17 mouse cellular contexts compared by ENCODE assay signal in the genomic region with DNA sequence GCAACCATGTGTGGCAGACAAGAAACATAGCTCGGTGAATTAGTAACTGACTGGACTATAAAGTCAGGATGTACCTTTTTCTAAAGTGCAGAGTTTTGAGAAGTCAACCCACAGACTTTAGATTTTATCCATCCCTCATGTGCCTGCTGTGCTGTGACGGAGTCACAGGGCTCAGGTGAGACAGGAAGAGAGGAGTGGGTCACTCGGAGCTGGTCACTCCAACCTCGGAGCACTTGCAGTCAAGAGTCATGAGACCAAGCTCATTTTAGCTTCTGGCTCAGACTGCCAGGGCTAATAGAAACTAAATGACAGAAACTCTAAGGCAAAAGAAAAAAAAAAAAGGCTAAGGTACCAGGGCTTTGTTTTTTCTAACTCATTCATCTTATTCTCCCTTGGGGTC.
A peak's percentile ranks its signal among the peaks of the same experiment; 100 is the strongest.
DNase-seq lines count a peak whose midpoint lies in the region; ATAC-seq lines count a peak whose summit lies in the region.
"Had no signal": no experiment of that assay in that cellular context is flagged by ENCODE, and none has a peak within 500 bp of the region (broad histone marks: within the 10 kb centered on the region; RNA-seq: fewer than 3 reads in every experiment).

No protein-coding gene starts in this region.

- H3K27ac ChIP-seq in heart, embryonic 10.5 days, result no peak overlapping the region
- H3K27ac ChIP-seq in kidney, embryonic 15.5 days, result peak overlapping the region; percentile 80
- peak overlapping the region; percentile 37; the same call in 1 of the 2 replicates for H3K27ac ChIP-seq in liver, embryonic 12.5 days
- H3K27ac ChIP-seq: embryonic facial prominence, embryonic 13.5 days; forebrain, embryonic 12.5 days; hindbrain, embryonic 15.5 days had no signal

- no peak; the same call in 1 of the 2 replicates for ATAC-seq in kidney, embryonic 15.5 days (replicated peaks; ENCODE audit: low FRiP score)
- no peak for ATAC-seq in liver, embryonic 12.5 days
- ATAC-seq: forebrain, embryonic 16.5 days had no signal

- peaks cover 22% of the 10 kb centered on the region for H3K4me1 ChIP-seq in heart, embryonic 10.5 days
- peaks cover 32% of the 10 kb centered on the region for H3K4me1 ChIP-seq in kidney, embryonic 15.5 days
- peaks cover 71% of the 10 kb centered on the region for H3K4me1 ChIP-seq in liver, embryonic 12.5 days

- intact Hi-C loops in heart, postnatal 36 days (cut with DNase I), result no loop called here

- no peaks in the 10 kb centered on the region for H3K36me3 ChIP-seq in heart, embryonic 10.5 days
- no peaks in the 10 kb centered on the region for H3K36me3 ChIP-seq in kidney, embryonic 15.5 days
- no peaks in the 10 kb centered on the region for H3K36me3 ChIP-seq in liver, embryonic 12.5 days
- H3K36me3 ChIP-seq: embryonic facial prominence, embryonic 13.5 days; forebrain, embryonic 12.5 days; hindbrain, embryonic 15.5 days had no signal

- H3K4me2 ChIP-seq in kidney, embryonic 15.5 days, result peak overlapping the region; percentile 10; the same call in 1 of the 2 replicates
- no peak overlapping the region for H3K4me2 ChIP-seq in liver, embryonic 12.5 days
- H3K4me2 ChIP-seq: embryonic facial prominence, embryonic 13.5 days; forebrain, embryonic 12.5 days; hindbrain, embryonic 15.5 days had no signal

- no peaks in the 10 kb centered on the region for H3K27me3 ChIP-seq in heart, embryonic 10.5 days (ENCODE audit: insufficient read depth, poor library complexity, severe bottlenecking)
- no peaks in the 10 kb centered on the region for H3K27me3 ChIP-seq in kidney, embryonic 15.5 days
- peaks cover 4% of the 10 kb centered on the region; the same call in 1 of the 2 replicates for H3K27me3 ChIP-seq in liver, embryonic 12.5 days (replicated peaks)
- H3K27me3 ChIP-seq: embryonic facial prominence, embryonic 13.5 days; forebrain, embryonic 12.5 days; hindbrain, embryonic 15.5 days had no signal

- H3K9me3 ChIP-seq in heart, embryonic 10.5 days, result no peaks in the 10 kb centered on the region
- H3K9me3 ChIP-seq in kidney, embryonic 15.5 days (replicated peaks), result no peaks in the 10 kb centered on the region
- no peaks in the 10 kb centered on the region for H3K9me3 ChIP-seq in liver, embryonic 12.5 days (replicated peaks)
- H3K9me3 ChIP-seq: embryonic facial prominence, embryonic 13.5 days; forebrain, embryonic 12.5 days; hindbrain, embryonic 15.5 days had no signal

- peak; percentile 31 for DNase-seq in heart, embryonic 10.5 days (ENCODE audit: low spot score)
- DNase-seq in heart, postnatal 36 days, result no peak
- no peak for DNase-seq in kidney, postnatal 14 days
- DNase-seq in liver, result no peak
- DNase-seq in gastrocnemius, postnatal 10 days, result no peak
- DNase-seq: adrenal gland, adult 2 months; adrenal gland, postnatal 25 days; cerebellum, adult 18-20 months; cerebellum, adult 9-11 months; cerebellum, postnatal 36 days; gastrocnemius, postnatal 14 days had no signal

- H3K4me3 ChIP-seq in heart, embryonic 10.5 days, result no peak overlapping the region
- H3K4me3 ChIP-seq in kidney, embryonic 15.5 days (replicated peaks), result no peak overlapping the region
- H3K4me3 ChIP-seq in liver, embryonic 12.5 days, result no peak overlapping the region
- H3K4me3 ChIP-seq: embryonic facial prominence, embryonic 13.5 days; forebrain, embryonic 12.5 days; hindbrain, embryonic 15.5 days had no signal

- no peak overlapping the region for H3K9ac ChIP-seq in kidney, embryonic 15.5 days
- H3K9ac ChIP-seq in liver, embryonic 12.5 days, result no peak overlapping the region
- H3K9ac ChIP-seq: embryonic facial prominence, embryonic 13.5 days; forebrain, embryonic 12.5 days; hindbrain, embryonic 15.5 days had no signal

- 72% methylated on average over 4 of the region's 4 CpGs for WGBS in heart, embryonic 10.5 days
- WGBS in kidney, embryonic 15.5 days, result 40% methylated on average over 4 of the region's 4 CpGs
- 71% methylated on average over 4 of the region's 4 CpGs for WGBS in liver, embryonic 12.5 days (ENCODE audit: insufficient replicate concordance)
